Mouse (Mus musculus): ENCODE data around the gene Epb41l5. TPM values are rescaled to one million over a fixed set of nuclear protein-coding genes. Genes with fewer than 3 reads are reported as not detected.

Gene Epb41l5
- polyA plus RNA-seq, 1 experiment from 2014 or later, result 22.2 TPM

DNA sequence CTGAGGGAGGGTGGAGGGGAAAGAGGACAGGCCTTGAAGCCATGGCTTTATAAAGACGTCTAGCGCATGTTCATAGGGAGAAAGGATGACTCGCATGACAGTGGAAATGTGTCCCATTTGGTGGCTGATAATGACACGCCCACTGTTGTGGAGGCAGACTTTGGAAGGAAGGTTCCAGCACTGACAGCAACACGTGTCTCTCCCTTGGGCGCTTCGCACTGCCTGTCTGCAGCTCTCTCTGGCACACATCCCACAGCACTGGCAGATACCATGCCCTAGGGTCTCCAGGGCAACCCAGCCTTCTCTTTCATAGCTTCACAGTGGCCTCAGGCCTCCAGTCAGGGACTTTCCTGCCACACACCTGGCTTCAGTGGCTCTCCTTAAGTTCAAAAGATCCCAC, 130.7 kb downstream of the Epb41l5 start:
- no peak overlapping the region for H3K4me3 ChIP-seq
- ATAC-seq (ENCODE audit: insufficient number of reproducible peaks, low FRiP score), result no peak
- WGBS, result 76% methylated on average over 7 of the region's 7 CpGs
- H3K36me3 ChIP-seq, result no peaks in the 10 kb centered on the region
- H3K4me2 ChIP-seq, result no peak overlapping the region
- H3K4me1 ChIP-seq (replicated peaks), result 0 out of 2 replicates have a peak, but pooled peaks cover 4% of the 10 kb centered on the region
- no peak overlapping the region for H3K9ac ChIP-seq
- H3K27me3 ChIP-seq (replicated peaks), result no peaks in the 10 kb centered on the region
- no peak overlapping the region for H3K27ac ChIP-seq (ENCODE audit: poor library complexity, severe bottlenecking)
- no peaks in the 10 kb centered on the region for H3K9me3 ChIP-seq (replicated peaks)

DNA sequence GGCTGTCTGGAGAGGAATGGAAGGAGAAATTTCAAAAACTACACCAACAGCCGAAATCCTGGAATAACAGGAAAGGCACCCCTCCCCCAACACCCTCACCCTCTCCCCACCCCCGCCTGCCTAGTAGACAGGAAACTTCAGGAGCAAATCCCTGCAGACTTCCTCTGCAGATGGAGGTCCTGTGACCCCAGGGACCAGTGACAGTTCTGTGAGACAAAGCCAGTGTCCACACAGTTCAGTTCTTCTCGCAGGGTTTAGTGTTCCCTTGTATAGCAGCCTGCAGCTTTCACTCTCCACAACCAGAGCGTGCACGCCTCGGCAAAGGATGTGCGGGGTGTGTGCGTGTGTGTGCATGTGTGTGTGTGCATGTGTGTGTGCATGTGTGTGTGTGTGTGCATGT, 137.9 kb downstream of the Epb41l5 start:
- 58% methylated on average over 8 of the region's 8 CpGs for WGBS
- Histone ChIP-seq H3K4me1 (replicated peaks) (peaks cover 21% of the 10 kb centered on the region), H3K36me3 (no peaks in the 10 kb centered on the region), H3K4me2 (no peak overlapping the region), H3K27ac (ENCODE audit: poor library complexity, severe bottlenecking) (peak overlapping the region; percentile 58; the same call in 1 of the 2 replicates), H3K4me3 (no peak overlapping the region), H3K9me3 (replicated peaks) (no peaks in the 10 kb centered on the region), H3K9ac (no peak overlapping the region), H3K27me3 (replicated peaks) (no peaks in the 10 kb centered on the region)
- ATAC-seq (ENCODE audit: insufficient number of reproducible peaks, low FRiP score), result peak; percentile 48

DNA sequence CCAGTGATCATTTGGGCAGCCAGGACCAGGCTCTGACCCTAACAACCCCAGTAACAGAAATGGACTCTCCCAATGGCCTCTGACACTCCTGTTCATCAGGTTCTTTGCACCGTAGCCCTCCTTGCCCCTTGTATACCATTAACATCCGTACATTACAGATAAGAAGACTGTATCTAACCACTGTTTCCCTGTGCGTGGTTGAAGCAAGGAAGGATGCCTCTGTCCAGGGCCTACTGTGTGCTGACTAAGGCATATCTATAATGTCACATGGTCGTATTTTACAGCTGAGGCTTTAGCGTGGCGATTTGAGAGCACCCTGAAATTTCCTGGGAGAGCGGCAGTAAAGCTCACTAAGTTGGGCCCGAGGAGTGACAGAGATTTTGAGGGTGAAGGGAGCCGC, 138.4 kb downstream of the Epb41l5 start:
- no peak for ATAC-seq (ENCODE audit: insufficient number of reproducible peaks, low FRiP score)
- Histone ChIP-seq H3K4me1 (replicated peaks) (peaks cover 23% of the 10 kb centered on the region), H3K36me3 (no peaks in the 10 kb centered on the region), H3K4me3 (no peak overlapping the region), H3K9me3 (replicated peaks) (no peaks in the 10 kb centered on the region), H3K9ac (no peak overlapping the region), H3K4me2 (no peak overlapping the region), H3K27ac (ENCODE audit: poor library complexity, severe bottlenecking) (peak overlapping the region; percentile 58), H3K27me3 (replicated peaks) (no peaks in the 10 kb centered on the region)
- 42% methylated on average over 9 of the region's 9 CpGs for WGBS

DNA sequence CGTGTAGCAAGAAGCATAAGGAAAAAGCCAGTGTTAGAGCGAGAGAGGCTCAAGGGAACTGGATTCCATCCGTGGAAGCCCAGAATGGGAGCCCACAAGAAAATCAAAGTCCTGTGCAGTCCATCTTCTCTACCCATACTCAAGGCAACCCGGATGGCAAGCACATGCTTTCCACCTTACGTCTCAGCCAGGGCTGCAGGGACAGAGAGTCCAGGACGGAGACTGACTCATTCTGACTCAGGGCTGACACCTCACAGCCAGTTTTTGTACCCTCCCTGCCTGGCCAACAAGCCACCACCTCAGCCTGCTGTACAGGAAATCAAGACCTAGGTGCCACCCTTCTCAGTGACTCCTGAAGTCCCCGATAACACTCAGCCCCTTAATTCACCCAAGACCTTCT, 139.3 kb downstream of the Epb41l5 start:
- 75% methylated on average over 7 of the region's 7 CpGs for WGBS
- Histone ChIP-seq H3K9ac (no peak overlapping the region), H3K4me3 (no peak overlapping the region), H3K4me2 (no peak overlapping the region), H3K36me3 (no peaks in the 10 kb centered on the region), H3K9me3 (replicated peaks) (no peaks in the 10 kb centered on the region), H3K27ac (ENCODE audit: poor library complexity, severe bottlenecking) (no peak overlapping the region), H3K27me3 (replicated peaks) (no peaks in the 10 kb centered on the region), H3K4me1 (replicated peaks) (peaks cover 29% of the 10 kb centered on the region)
- no peak for ATAC-seq (ENCODE audit: insufficient number of reproducible peaks, low FRiP score)

DNA sequence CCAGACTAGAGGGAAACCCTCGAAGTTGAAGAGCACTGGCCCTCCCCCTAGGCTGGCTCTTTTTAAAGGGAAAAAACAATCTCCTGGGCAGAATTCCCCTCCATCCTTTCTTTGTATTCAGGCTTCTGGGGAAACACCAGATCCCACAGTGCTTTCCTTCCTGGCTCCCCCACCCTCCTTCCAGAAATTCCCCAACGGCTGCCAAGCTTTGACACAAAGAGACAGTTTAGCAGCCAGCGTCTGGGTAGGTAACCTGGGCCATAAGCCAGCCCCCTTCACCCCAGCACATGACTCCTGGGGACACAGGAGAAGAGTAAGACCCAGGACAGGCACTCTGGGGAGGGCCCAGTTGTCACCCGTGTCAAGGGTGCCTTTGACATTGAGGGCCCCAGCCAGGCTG, 140.3 kb downstream of the Epb41l5 start:
- Histone ChIP-seq H3K4me1 (replicated peaks) (peaks cover 31% of the 10 kb centered on the region), H3K4me3 (no peak overlapping the region), H3K4me2 (no peak overlapping the region), H3K9ac (no peak overlapping the region), H3K36me3 (no peaks in the 10 kb centered on the region), H3K27ac (ENCODE audit: poor library complexity, severe bottlenecking) (peak overlapping the region; percentile 67), H3K9me3 (replicated peaks) (no peaks in the 10 kb centered on the region), H3K27me3 (replicated peaks) (no peaks in the 10 kb centered on the region)
- WGBS, result 42% methylated on average over 4 of the region's 4 CpGs
- no peak for ATAC-seq (ENCODE audit: insufficient number of reproducible peaks, low FRiP score)

DNA sequence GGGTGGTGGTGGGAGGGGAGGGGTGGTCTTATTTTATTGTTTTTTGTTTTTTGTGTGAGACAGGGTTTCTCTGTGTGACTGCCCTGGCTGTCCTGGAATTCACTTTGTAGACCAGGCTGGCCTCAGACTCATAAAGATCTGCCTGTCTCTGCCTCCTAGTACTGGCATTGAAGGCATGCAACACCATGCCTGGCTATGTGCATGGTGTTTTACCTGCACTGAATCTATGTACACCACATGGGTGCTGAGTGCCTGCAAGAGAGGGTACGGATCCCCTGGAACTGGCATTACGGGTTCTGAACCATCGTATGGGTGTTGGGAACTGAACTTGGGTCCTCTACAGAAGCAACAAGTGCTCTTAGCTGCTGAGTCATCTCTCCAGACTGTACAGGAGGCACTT, 142.8 kb downstream of the Epb41l5 start:
- Histone ChIP-seq H3K4me1 (replicated peaks) (peaks cover 55% of the 10 kb centered on the region), H3K4me2 (no peak overlapping the region), H3K27me3 (replicated peaks) (no peaks in the 10 kb centered on the region), H3K27ac (ENCODE audit: poor library complexity, severe bottlenecking) (no peak overlapping the region), H3K9ac (no peak overlapping the region), H3K4me3 (no peak overlapping the region), H3K9me3 (replicated peaks) (no peaks in the 10 kb centered on the region), H3K36me3 (peaks cover 8% of the 10 kb centered on the region)
- ATAC-seq (ENCODE audit: insufficient number of reproducible peaks, low FRiP score), result no peak
- 90% methylated on average over 3 of the region's 3 CpGs for WGBS

DNA sequence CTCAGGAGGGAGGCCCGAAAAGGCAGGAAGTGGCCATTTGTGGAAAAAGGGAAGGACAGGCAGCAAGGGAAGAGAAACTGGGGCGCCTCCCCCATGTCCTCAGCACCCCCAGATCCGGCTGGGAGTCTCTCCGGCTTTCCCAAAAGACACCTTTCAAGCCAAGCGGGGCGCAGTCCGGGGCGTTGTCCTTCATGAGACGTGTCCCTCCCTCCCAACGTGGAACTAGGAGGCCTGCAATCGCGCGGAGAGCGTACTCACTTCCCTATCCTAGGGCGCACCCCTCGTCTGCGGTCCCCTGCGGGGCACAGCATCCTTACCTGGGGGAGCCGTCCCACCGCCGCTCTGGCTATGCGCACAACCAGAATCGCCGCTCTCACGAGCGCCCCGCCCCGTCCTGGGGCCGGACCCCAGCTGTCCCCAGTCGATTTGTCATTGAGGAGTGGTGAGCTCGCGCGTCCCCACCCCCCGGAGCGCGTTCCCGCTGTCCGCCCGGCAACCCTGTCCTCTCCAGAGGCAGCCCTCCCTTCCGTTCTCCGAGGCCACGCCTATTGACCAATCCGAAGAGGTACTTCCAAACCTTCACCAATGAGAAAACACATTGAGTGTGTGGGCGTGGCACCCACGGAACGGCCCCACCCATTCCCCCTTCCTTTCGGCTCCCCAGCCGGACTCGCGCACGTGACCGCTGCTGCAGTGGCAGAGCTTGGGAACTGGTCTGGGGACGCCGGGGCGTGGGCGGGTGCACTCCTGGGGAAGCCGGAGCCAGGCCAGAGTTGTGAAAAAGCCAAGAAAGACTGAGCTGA, 144.3 kb downstream of the Epb41l5 start, which contains the start of gene Ralb:
Gene Ralb (minus strand): TSS at position 535 of the 803 bp plus-strand sequence.
- peak within 1 kb of the TSS; percentile 85 for H3K27ac ChIP-seq (ENCODE audit: poor library complexity, severe bottlenecking)
- H3K9me3 ChIP-seq (replicated peaks), result 0 out of 2 replicates have a peak, but pooled peaks cover 3% of the 10 kb centered on the region
- ATAC-seq (ENCODE audit: insufficient number of reproducible peaks, low FRiP score), result peak; percentile 96
- WGBS, result 1% methylated on average over 57 of the region's 57 CpGs
- peak within 1 kb of the TSS; percentile 79 for H3K4me2 ChIP-seq
- H3K4me1 ChIP-seq (replicated peaks), result peaks cover 50% of the 10 kb centered on the region
- H3K27me3 ChIP-seq (replicated peaks), result no peaks in the 10 kb centered on the region
- peak within 1 kb of the TSS; percentile 84 for H3K4me3 ChIP-seq
- H3K36me3 ChIP-seq, result peaks cover 17% of the 10 kb centered on the region
- H3K9ac ChIP-seq, result peak within 1 kb of the TSS; percentile 89

DNA sequence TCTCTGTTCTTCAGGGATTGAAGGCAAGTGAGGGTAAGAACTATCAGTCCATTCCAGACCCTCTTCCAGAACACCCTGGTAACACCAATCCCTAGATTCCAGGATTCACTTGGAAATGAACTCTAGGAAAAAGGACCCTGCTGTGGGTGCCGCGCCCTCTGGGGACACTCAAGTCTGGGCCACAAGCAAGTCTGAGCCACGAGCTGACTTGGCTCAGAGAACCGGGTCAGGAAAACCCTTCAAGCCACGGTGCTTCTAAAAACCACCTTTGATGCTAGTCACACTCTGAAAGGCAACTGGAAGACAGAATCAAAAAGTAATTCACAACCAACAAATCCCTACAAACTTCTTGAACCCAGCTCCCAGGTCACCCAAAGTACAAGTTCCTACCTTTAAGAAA, 145.0 kb downstream of the Epb41l5 start:
- Histone ChIP-seq H3K4me2 (peak overlapping the region; percentile 79), H3K9ac (peak overlapping the region; percentile 89), H3K27ac (ENCODE audit: poor library complexity, severe bottlenecking) (peak overlapping the region; percentile 85), H3K36me3 (peaks cover 23% of the 10 kb centered on the region), H3K27me3 (replicated peaks) (no peaks in the 10 kb centered on the region), H3K4me1 (replicated peaks) (peaks cover 51% of the 10 kb centered on the region), H3K4me3 (peak overlapping the region; percentile 84), H3K9me3 (replicated peaks) (0 out of 2 replicates have a peak, but pooled peaks cover 3% of the 10 kb centered on the region)
- 11% methylated on average over 5 of the region's 5 CpGs for WGBS
- ATAC-seq (ENCODE audit: insufficient number of reproducible peaks, low FRiP score), result no peak

DNA sequence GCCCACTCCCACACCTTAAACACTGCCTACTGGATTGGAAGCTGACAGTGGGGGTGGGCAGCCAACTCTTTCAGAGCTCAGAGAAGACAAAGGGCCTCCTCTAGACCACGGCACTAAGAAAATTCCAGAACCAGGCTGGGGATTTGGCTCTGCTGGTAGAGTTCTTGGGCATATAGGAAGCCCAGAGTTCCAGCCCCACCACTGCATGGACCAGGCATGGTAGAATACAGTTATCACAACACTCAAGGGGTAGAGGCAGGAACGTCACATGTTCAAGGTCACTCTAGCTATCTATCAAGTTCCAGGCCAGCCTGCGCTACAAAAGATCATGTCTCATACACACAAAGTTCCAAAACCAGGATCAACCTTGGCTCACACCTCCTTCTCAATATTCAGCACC, 145.6 kb downstream of the Epb41l5 start:
- Histone ChIP-seq H3K4me2 (peak overlapping the region; percentile 79), H3K9ac (peak overlapping the region; percentile 89), H3K4me1 (replicated peaks) (peaks cover 51% of the 10 kb centered on the region), H3K9me3 (replicated peaks) (0 out of 2 replicates have a peak, but pooled peaks cover 3% of the 10 kb centered on the region), H3K27ac (ENCODE audit: poor library complexity, severe bottlenecking) (peak overlapping the region; percentile 85), H3K36me3 (peaks cover 24% of the 10 kb centered on the region), H3K4me3 (peak overlapping the region; percentile 84), H3K27me3 (replicated peaks) (no peaks in the 10 kb centered on the region)
- 27% methylated on average over 3 of the region's 3 CpGs for WGBS
- ATAC-seq (ENCODE audit: insufficient number of reproducible peaks, low FRiP score), result no peak

DNA sequence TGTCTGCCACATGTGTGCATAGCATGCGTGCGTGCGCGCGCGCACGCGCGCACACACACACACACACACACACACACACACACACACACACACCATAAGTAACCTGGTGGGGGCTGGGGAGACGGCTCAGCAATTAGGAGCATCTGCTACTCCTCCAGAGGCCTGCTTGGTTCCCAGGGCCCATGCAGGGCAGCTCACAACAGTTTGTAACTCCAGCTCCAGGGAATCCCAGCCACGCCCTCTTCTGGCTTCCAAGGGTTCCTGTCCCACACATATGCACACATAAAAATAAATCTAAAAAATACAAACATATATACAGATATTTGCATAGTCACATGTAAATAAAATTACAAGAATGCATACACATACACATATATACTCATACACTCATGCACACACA, 146.1 kb downstream of the Epb41l5 start:
- Histone ChIP-seq H3K27ac (ENCODE audit: poor library complexity, severe bottlenecking) (peak overlapping the region; percentile 85), H3K9me3 (replicated peaks) (0 out of 2 replicates have a peak, but pooled peaks cover 3% of the 10 kb centered on the region), H3K4me1 (replicated peaks) (peaks cover 54% of the 10 kb centered on the region), H3K4me2 (peak overlapping the region; percentile 79), H3K9ac (peak overlapping the region; percentile 89), H3K36me3 (peaks cover 24% of the 10 kb centered on the region), H3K27me3 (replicated peaks) (no peaks in the 10 kb centered on the region), H3K4me3 (peak overlapping the region; percentile 84)
- no peak for ATAC-seq (ENCODE audit: insufficient number of reproducible peaks, low FRiP score)
- WGBS, result 92% methylated on average over 11 of the region's 11 CpGs

DNA sequence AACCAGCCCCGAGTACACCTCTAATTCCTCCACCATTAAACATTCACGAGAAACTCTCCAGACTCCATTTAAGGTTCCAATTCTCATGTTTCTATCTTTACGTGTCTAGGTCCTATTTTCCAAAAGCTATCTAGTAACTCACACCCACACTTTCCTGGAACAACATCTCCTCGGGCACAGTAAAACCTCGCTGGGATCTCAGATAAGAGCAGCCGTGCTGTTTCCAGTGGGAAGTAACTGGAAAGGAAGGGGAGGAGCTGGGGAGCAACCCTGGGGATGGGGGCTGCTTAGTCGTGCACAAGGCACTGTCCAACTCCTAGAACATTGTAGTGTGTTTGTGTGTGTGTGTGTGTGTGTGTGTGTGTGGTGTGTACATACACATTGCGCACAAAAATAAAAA, 146.9 kb downstream of the Epb41l5 start:
- no peak overlapping the region for H3K4me3 ChIP-seq
- H3K4me1 ChIP-seq (replicated peaks), result peaks cover 63% of the 10 kb centered on the region
- H3K4me2 ChIP-seq, result peak overlapping the region; percentile 79
- peaks cover 24% of the 10 kb centered on the region for H3K36me3 ChIP-seq
- no peak overlapping the region for H3K9ac ChIP-seq
- no peak for ATAC-seq (ENCODE audit: insufficient number of reproducible peaks, low FRiP score)
- WGBS, result 33% methylated on average over 8 of the region's 8 CpGs
- H3K9me3 ChIP-seq (replicated peaks), result 0 out of 2 replicates have a peak, but pooled peaks cover 3% of the 10 kb centered on the region
- no peaks in the 10 kb centered on the region for H3K27me3 ChIP-seq (replicated peaks)
- peak overlapping the region; percentile 67; the same call in 1 of the 2 replicates for H3K27ac ChIP-seq (ENCODE audit: poor library complexity, severe bottlenecking)
